Mouse (Mus musculus) CD4-positive, CD25-positive, alpha-beta regulatory T cell, adult 4 months (primary cell): Measurements from ENCODE around the gene Atp2a3. TPM values are rescaled to one million over a fixed set of nuclear protein-coding genes. Genes with fewer than 3 reads are reported as not detected.

Experiments
- ATAC-seq: one replicate; pipeline ENCODE4 v1.8.0; 2017
- polyA plus RNA-seq, 2 experiments: library from polyadenylated mRNA; unstranded; fragments of 100-300 nt; shearing (Covaris generic); gene quantifications; one replicate each; pipeline ENCODE4 v1.2.1; 2017

Gene Atp2a3
- 10 to 100 TPM; 57.5 to 89.4 TPM for polyA plus RNA-seq

- ATAC-seq, result peak; percentile 86
Measured at GRCm38 (mm10) chr11:72961072-72961980, at the start of gene Atp2a3. TSS of gene Atp2a3 (plus strand) at chr11:72961169.

GRCm38 (mm10) chr11:72917299-72917996 lies 43.5 kb upstream of the Atp2a3 start:
- no peak for ATAC-seq

- ATAC-seq, result no peak
Measured at GRCm38 (mm10) chr11:72923116-72923515, 37.9 kb upstream of the Atp2a3 start.

GRCm38 (mm10) chr11:72924458-72924857 lies 36.5 kb upstream of the Atp2a3 start:
- no peak for ATAC-seq

GRCm38 (mm10) chr11:72925067-72925466 lies 35.9 kb upstream of the Atp2a3 start:
- no peak for ATAC-seq

GRCm38 (mm10) chr11:72926226-72926890 lies 34.6 kb upstream of the Atp2a3 start:
- no peak for ATAC-seq

- ATAC-seq, result peak; percentile 47
Measured at GRCm38 (mm10) chr11:72928516-72928915, 32.5 kb upstream of the Atp2a3 start.

GRCm38 (mm10) chr11:72940208-72941143 lies 20.5 kb upstream of the Atp2a3 start:
- ATAC-seq, result peak; percentile 82

- no peak for ATAC-seq
Measured at GRCm38 (mm10) chr11:72944996-72945793, 15.8 kb upstream of the Atp2a3 start.

GRCm38 (mm10) chr11:72945875-72946559 lies 15.0 kb upstream of the Atp2a3 start:
- ATAC-seq, result no peak

- ATAC-seq, result no peak
Measured at GRCm38 (mm10) chr11:72946560-72947119, 14.3 kb upstream of the Atp2a3 start.

GRCm38 (mm10) chr11:72947840-72948239 lies 13.1 kb upstream of the Atp2a3 start:
- ATAC-seq, result no peak

GRCm38 (mm10) chr11:72948254-72948653 lies 12.7 kb upstream of the Atp2a3 start:
- no peak for ATAC-seq

GRCm38 (mm10) chr11:72951137-72952000 lies 9.6 kb upstream of the Atp2a3 start:
- no peak for ATAC-seq

- ATAC-seq, result no peak
Measured at GRCm38 (mm10) chr11:72952226-72952625, 8.7 kb upstream of the Atp2a3 start.

GRCm38 (mm10) chr11:72952697-72953096 lies 8.3 kb upstream of the Atp2a3 start:
- no peak for ATAC-seq

GRCm38 (mm10) chr11:72953116-72953439 lies 7.9 kb upstream of the Atp2a3 start:
- no peak for ATAC-seq

GRCm38 (mm10) chr11:72953440-72954151 lies 7.4 kb upstream of the Atp2a3 start:
- ATAC-seq, result peak; percentile 69

- no peak for ATAC-seq
Measured at GRCm38 (mm10) chr11:72954216-72954615, 6.8 kb upstream of the Atp2a3 start.
